Mouse (Mus musculus) left cerebral cortex, postnatal 36 days (tissue): ENCODE measurements around the gene Gm17387. TPM values are rescaled to one million over a fixed set of nuclear protein-coding genes. Genes with fewer than 3 reads are reported as not detected.

Experiments
- DNase-seq, 2 experiments: peaks; one replicate each; pipeline ENCODE4 v3.0.0; 2021 to 2022; ENCODE audit warnings: low spot score in 2 of 2, mixed read lengths in 1 of 2
- intact Hi-C: fragments of 180-260 bp; cut with DNase I; formaldehyde crosslinking; loops from one replicate; pipeline ENCODE4 v1.15.1; 2025
- total RNA-seq, 2 experiments: library from RNA; stranded (reverse); gene quantifications; 2 replicates each; pipeline ENCODE4 v1.2.3; 2021

Gene Gm17387
- total RNA-seq, 2 experiments from 2014 or later = not detected

- DNase-seq = no peak
These were observed 35.2 kb downstream of the Gm17387 start for GRCm38 (mm10) chr7:141064175-141064574.

GRCm38 (mm10) chr7:141064576-141064975, 35.6 kb downstream of the Gm17387 start:
- intact Hi-C loops = loop anchor here (5.0 kb wide), 1 partner anchor 207 kb away; the partner anchor contains the start of genes Bet1l, Gm45785 and Ric8a

More at GRCm38 (mm10) chr7:141064175-141064574, 35.2 kb downstream of the Gm17387 start:
- intact Hi-C loops = loop anchor here (5.0 kb wide), 1 partner anchor 207 kb away; the partner anchor contains the start of genes Bet1l, Gm45785 and Ric8a

GRCm38 (mm10) chr7:141068351-141068750, 39.4 kb downstream of the Gm17387 start:
- intact Hi-C loops = no loop called here
- DNase-seq = no peak

More at GRCm38 (mm10) chr7:141064576-141064975, 35.6 kb downstream of the Gm17387 start:
- no peak for DNase-seq

- DNase-seq = peak; percentile 78
- intact Hi-C loops = loop anchor here (5.0 kb wide), 1 partner anchor 102 kb away; the partner anchor contains the start of gene Rnh1
These were observed 41.3 kb downstream of the Gm17387 start for GRCm38 (mm10) chr7:141070058-141070862.

GRCm38 (mm10) chr7:141072017-141072745, 43.2 kb downstream of the Gm17387 start:
- intact Hi-C loops = loop anchor here (5.0 kb wide), 1 partner anchor 100 kb away; the partner anchor contains the start of gene Rnh1
- peak; percentile 23 to 45 for DNase-seq

- DNase-seq = no peak
These were observed 44.9 kb downstream of the Gm17387 start for GRCm38 (mm10) chr7:141073782-141074181.

GRCm38 (mm10) chr7:141077841-141078240, 48.9 kb downstream of the Gm17387 start, which contains the start of gene Pkp3:
TSS of gene Pkp3 (plus strand) at chr7:141078218.
- intact Hi-C loops = no loop called here
- DNase-seq = no peak

More at GRCm38 (mm10) chr7:141073782-141074181, 44.9 kb downstream of the Gm17387 start:
- intact Hi-C loops = loop anchor here (5.0 kb wide), 1 partner anchor 99 kb away; the partner anchor contains the start of gene Rnh1

GRCm38 (mm10) chr7:141078876-141079275, 49.9 kb downstream of the Gm17387 start:
- intact Hi-C loops = no loop called here
- DNase-seq = no peak

Other genes starting within 250 kb of the Gm17387 start
- under 1 TPM; 0.22 to 0.54 TPM for gene Syce1, start 241.3 kb upstream of the Gm17387 start, total RNA-seq
- gene Zfp941, start 207.0 kb upstream of the Gm17387 start, total RNA-seq = 10 to 100 TPM; 22.2 to 31.0 TPM
- 1 to 10 TPM; 2.1 to 8.4 TPM for gene Urah, start 194.1 kb upstream of the Gm17387 start, total RNA-seq
- not detected for gene Scgb1c1, start 183.6 kb upstream of the Gm17387 start, total RNA-seq
- gene Odf3, start 181.3 kb upstream of the Gm17387 start, total RNA-seq = not detected
- gene Gm45785, start 172.8 kb upstream of the Gm17387 start, total RNA-seq = 1 to 10 TPM in 1 of 2 experiments, not detected in 1; 2.3 TPM
- 10 to 100 TPM; 68.2 to 68.7 TPM for gene Ric8a, start 172.2 kb upstream of the Gm17387 start, total RNA-seq
- 10 to 100 TPM; 22.5 to 27.3 TPM for gene Bet1l, start 171.6 kb upstream of the Gm17387 start, total RNA-seq
- gene Psmd13, start 147.2 kb upstream of the Gm17387 start, total RNA-seq = 100 to 1,000 TPM; 106 to 113 TPM
- 10 to 100 TPM; 73.1 to 78.5 TPM for gene Sirt3, start 146.8 kb upstream of the Gm17387 start, total RNA-seq
- gene Cox8b, start 128.7 kb upstream of the Gm17387 start, total RNA-seq = not detected
- gene Nlrp6, start 108.2 kb upstream of the Gm17387 start, total RNA-seq = under 1 TPM; 0.47 to 0.54 TPM
- 1 to 10 TPM; 3.3 to 5.8 TPM for gene Pgghg, start 87.7 kb upstream of the Gm17387 start, total RNA-seq
- not detected for gene Ifitm5, start 78.8 kb upstream of the Gm17387 start, total RNA-seq
- not detected for gene Gm45717, start 73.2 kb upstream of the Gm17387 start, total RNA-seq
- 10 to 100 TPM; 12.3 to 14.0 TPM for gene Ifitm2, start 73.1 kb upstream of the Gm17387 start, total RNA-seq
- 1 to 10 TPM; 3.6 to 4.2 TPM for gene Ifitm1, start 61.9 kb upstream of the Gm17387 start, total RNA-seq
- gene Ifitm3, start 18.4 kb upstream of the Gm17387 start, total RNA-seq = 10 to 100 TPM in 1 of 2 experiments, 1 to 10 TPM in 1; 9.6 to 14.3 TPM
- not detected for gene Ifitm6, start 11.2 kb upstream of the Gm17387 start, total RNA-seq
- gene B4galnt4, start 32.0 kb downstream of the Gm17387 start, total RNA-seq = 10 to 100 TPM; 84.4 to 86.3 TPM
- gene Pkp3, start 49.1 kb downstream of the Gm17387 start, total RNA-seq = not detected
- gene Sigirr, start 71.4 kb downstream of the Gm17387 start, total RNA-seq = 1 to 10 TPM; 1.7 to 2.8 TPM
- not detected for gene Ano9, start 88.7 kb downstream of the Gm17387 start, total RNA-seq
- 10 to 100 TPM; 45.1 to 52.1 TPM for gene Ptdss2, start 93.3 kb downstream of the Gm17387 start, total RNA-seq
- gene Rnh1, start 143.7 kb downstream of the Gm17387 start, total RNA-seq = 10 to 100 TPM; 33.6 to 36.2 TPM
- 100 to 1,000 TPM; 256 to 304 TPM for gene Hras, start 164.9 kb downstream of the Gm17387 start, total RNA-seq
- gene Lrrc56, start 165.0 kb downstream of the Gm17387 start, total RNA-seq = 1 to 10 TPM; 3.5 to 4.7 TPM
- gene Lmntd2, start 184.9 kb downstream of the Gm17387 start, total RNA-seq = not detected
- gene Rassf7, start 186.7 kb downstream of the Gm17387 start, total RNA-seq = 1 to 10 TPM in 1 of 2 experiments, under 1 TPM in 1; 0.70 to 1.3 TPM
- gene Phrf1, start 199.7 kb downstream of the Gm17387 start, total RNA-seq = 10 to 100 TPM; 64.4 to 78.0 TPM
- gene Irf7, start 237.3 kb downstream of the Gm17387 start, total RNA-seq = 1 to 10 TPM; 1.7 to 2.0 TPM
- gene Cdhr5, start 247.7 kb downstream of the Gm17387 start, total RNA-seq = not detected